Mouse (Mus musculus): Measurements from ENCODE around the gene Gpr6. TPM values are rescaled to one million over a fixed set of nuclear protein-coding genes. Genes with fewer than 3 reads are reported as not detected.

The Gpr6 gene
- polyA plus RNA-seq, 1 experiment from 2014 or later = not detected

DNA sequence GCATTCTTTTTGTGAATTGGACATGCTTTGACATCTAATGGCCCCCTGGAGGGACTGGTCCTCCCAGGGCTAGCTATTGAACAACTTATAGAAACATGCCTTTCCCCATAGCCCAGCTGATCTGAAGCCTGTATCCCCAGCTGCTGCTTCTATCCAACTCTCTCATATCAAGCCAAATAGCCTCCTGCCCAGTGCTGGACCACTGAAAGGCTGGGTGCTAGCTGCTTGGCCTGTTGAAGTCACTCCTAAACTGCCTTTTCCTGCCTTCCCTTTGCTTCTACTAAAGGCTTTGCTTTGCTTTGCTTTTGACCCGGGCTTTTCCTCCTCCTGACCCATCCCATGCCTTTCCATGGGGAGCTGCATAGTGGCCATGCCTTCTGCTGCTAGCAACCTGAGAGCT lies 47.7 kb downstream of the Gpr6 start:
- no peak overlapping the region for H3K4me3 ChIP-seq (ENCODE audit: low read depth, low read length)
- H3K9me3 ChIP-seq (replicated peaks; ENCODE audit: control insufficient read depth, low read length) = no peaks in the 10 kb centered on the region
- H3K27ac ChIP-seq (replicated peaks; ENCODE audit: low read depth, low read length) = no peak overlapping the region
- no peaks in the 10 kb centered on the region for H3K27me3 ChIP-seq (ENCODE audit: control insufficient read depth, insufficient read depth, low read length)
- DNase-seq (ENCODE audit: low spot score) = no peak
- WGBS = 53% methylated on average over 1 of the region's 1 CpGs
- ATAC-seq (replicated peaks; ENCODE audit: insufficient number of reproducible peaks, low FRiP score, low TSS enrichment, low read depth) = no peak
- H3K9ac ChIP-seq (replicated peaks; ENCODE audit: low read length) = no peak overlapping the region
- H3K36me3 ChIP-seq (replicated peaks; ENCODE audit: control insufficient read depth, insufficient read depth, low read depth, low read length) = no peaks in the 10 kb centered on the region
- no peaks in the 10 kb centered on the region for H3K4me1 ChIP-seq (ENCODE audit: control insufficient read depth, insufficient read depth, low read length)
- no peak overlapping the region for H3K4me2 ChIP-seq (ENCODE audit: low read depth, low read length)

GRCm38 (mm10) chr10:41022226-41022625 lies 49.9 kb downstream of the Gpr6 start:
- no peak for ATAC-seq (replicated peaks; ENCODE audit: insufficient number of reproducible peaks, low FRiP score, low TSS enrichment, low read depth)
- Histone ChIP-seq H3K9ac (replicated peaks; ENCODE audit: low read length) (no peak overlapping the region), H3K9me3 (replicated peaks; ENCODE audit: control insufficient read depth, low read length) (no peaks in the 10 kb centered on the region), H3K4me2 (ENCODE audit: low read depth, low read length) (no peak overlapping the region), H3K27me3 (ENCODE audit: control insufficient read depth, insufficient read depth, low read length) (no peaks in the 10 kb centered on the region), H3K4me1 (ENCODE audit: control insufficient read depth, insufficient read depth, low read length) (no peaks in the 10 kb centered on the region), H3K27ac (replicated peaks; ENCODE audit: low read depth, low read length) (no peak overlapping the region), H3K36me3 (replicated peaks; ENCODE audit: control insufficient read depth, insufficient read depth, low read depth, low read length) (no peaks in the 10 kb centered on the region), H3K4me3 (ENCODE audit: low read depth, low read length) (no peak overlapping the region)
- WGBS = 96% methylated on average over 4 of the region's 4 CpGs
- DNase-seq (ENCODE audit: low spot score) = no peak

Other genes with a start within 250 kb of the Gpr6 start
- gene Cdc40, start 189.0 kb downstream of the Gpr6 start, polyA plus RNA-seq (2014; fragmentation: Nextera tagmentation; extraction: Ambion mirVana) = 41.5 and 44.8 TPM in 2 replicates
- gene Wasf1, start 188.8 kb downstream of the Gpr6 start, polyA plus RNA-seq (2014; fragmentation: Nextera tagmentation; extraction: Ambion mirVana) = 29.7 and 32.9 TPM in 2 replicates
- 17.8 and 18.3 TPM in 2 replicates for gene Fig4, start 231.0 kb upstream of the Gpr6 start, polyA plus RNA-seq (2014; fragmentation: Nextera tagmentation; extraction: Ambion mirVana)
- not detected in 2 replicates for gene Ak9, start 231.7 kb upstream of the Gpr6 start, polyA plus RNA-seq (2014; fragmentation: Nextera tagmentation; extraction: Ambion mirVana)